Mouse (Mus musculus) layer of hippocampus, postnatal 25 days (tissue): ENCODE measurements around the gene Cdh13. TPM values are rescaled to one million over a fixed set of nuclear protein-coding genes. Genes with fewer than 3 reads are reported as not detected.
A peak's percentile ranks its signal among the peaks of the same experiment; 100 is the strongest.
"Not testable (repeated sequence)": the region's sequence is repeated elsewhere in the genome, so short reads cannot be mapped to it uniquely, and the experiment has no call there.

Experiments used
- DNase-seq, 2 experiments: peaks; one replicate each; pipeline ENCODE4 v3.0.0; 2022; ENCODE audit warnings: mixed read lengths in 2 of 2, low spot score in 1 of 2; ENCODE audit errors: extremely low spot score in 1 of 2
- total RNA-seq, 2 experiments: library from RNA; stranded (reverse); gene quantifications; 2 replicates each; pipeline ENCODE4 v1.2.3; 2021

Cdh13 gene
- total RNA-seq, 2 experiments from 2014 or later, result 45.3 to 48.8 TPM

GRCm38 (mm10) chr8:118749786-118750185, 466.3 kb downstream of the Cdh13 start:
- DNase-seq, result no peak

GRCm38 (mm10) chr8:118753710-118754109, 470.2 kb downstream of the Cdh13 start:
- no peak for DNase-seq

- no peak for DNase-seq
Measured at GRCm38 (mm10) chr8:118754119-118754518, 470.6 kb downstream of the Cdh13 start.

GRCm38 (mm10) chr8:118777507-118777906, 494.0 kb downstream of the Cdh13 start:
- DNase-seq, result not testable (repeated sequence)

- DNase-seq, result no peak
Measured at GRCm38 (mm10) chr8:118778374-118778773, 494.8 kb downstream of the Cdh13 start.

GRCm38 (mm10) chr8:118785646-118786045, 502.1 kb downstream of the Cdh13 start:
- DNase-seq, result no peak

GRCm38 (mm10) chr8:118789649-118790048, 506.1 kb downstream of the Cdh13 start:
- DNase-seq, result no peak

- DNase-seq, result no peak
Measured at GRCm38 (mm10) chr8:118794886-118795285, 511.4 kb downstream of the Cdh13 start.

- no peak for DNase-seq
Measured at GRCm38 (mm10) chr8:118796491-118796890, 513.0 kb downstream of the Cdh13 start.

GRCm38 (mm10) chr8:118797127-118797526, 513.6 kb downstream of the Cdh13 start:
- no peak for DNase-seq

GRCm38 (mm10) chr8:118803168-118803567, 519.6 kb downstream of the Cdh13 start:
- DNase-seq, result no peak

GRCm38 (mm10) chr8:118809660-118810059, 526.1 kb downstream of the Cdh13 start:
- no peak for DNase-seq

- DNase-seq, result no peak
Measured at GRCm38 (mm10) chr8:118815055-118815454, 531.5 kb downstream of the Cdh13 start.

GRCm38 (mm10) chr8:118826761-118827160, 543.2 kb downstream of the Cdh13 start:
- no peak for DNase-seq

GRCm38 (mm10) chr8:118827726-118828125, 544.2 kb downstream of the Cdh13 start:
- no peak for DNase-seq

- DNase-seq, result no peak
Measured at GRCm38 (mm10) chr8:118830291-118830690, 546.8 kb downstream of the Cdh13 start.

- DNase-seq, result no peak
Measured at GRCm38 (mm10) chr8:118831026-118831425, 547.5 kb downstream of the Cdh13 start.

- DNase-seq, result no peak
Measured at GRCm38 (mm10) chr8:118838801-118839200, 555.3 kb downstream of the Cdh13 start.

- DNase-seq, result no peak
Measured at GRCm38 (mm10) chr8:118845690-118846089, 562.2 kb downstream of the Cdh13 start.

GRCm38 (mm10) chr8:118848021-118848420, 564.5 kb downstream of the Cdh13 start:
- no peak for DNase-seq

GRCm38 (mm10) chr8:118849515-118849914, 566.0 kb downstream of the Cdh13 start:
- peak; percentile 20 to 57 for DNase-seq

GRCm38 (mm10) chr8:118850381-118850780, 566.8 kb downstream of the Cdh13 start:
- DNase-seq, result peak; percentile 75 to 78

GRCm38 (mm10) chr8:118851361-118851760, 567.8 kb downstream of the Cdh13 start:
- no peak for DNase-seq
